Mouse (Mus musculus) kidney, postnatal 0 days (tissue): ENCODE results near the gene Eipr1. TPM values are rescaled to one million over a fixed set of nuclear protein-coding genes. Genes with fewer than 3 reads are reported as not detected.

Source experiments
- ATAC-seq: fragments of 200-750 bp; cut with Nextera tagmentation; replicated peaks from 2 replicates; pipeline ENCODE4 v1.8.0; 2017; ENCODE audit warnings: low read depth, moderate number of reproducible peaks, moderate TSS enrichment, moderate library complexity; ENCODE audit not compliant: low FRiP score
- DNase-seq: peaks from one replicate; pipeline ENCODE4 v3.0.0-alpha.2; 2016; ENCODE audit warnings: low spot score
- H3K27ac ChIP-seq: fragments of 300-500 bp; sonication (generic); 2 replicates; pipeline ENCODE4 v1.5.1; 2014; ENCODE audit warnings: mild to moderate bottlenecking
- H3K27me3 ChIP-seq: fragments of 300-500 bp; sonication (generic); 2 replicates; pipeline ENCODE4 v1.6.1; 2014; ENCODE audit warnings: low read length, mixed read lengths; ENCODE audit not compliant: insufficient read depth
- H3K36me3 ChIP-seq: fragments of 300-500 bp; sonication (generic); 2 replicates; pipeline ENCODE4 v1.6.1; 2014; ENCODE audit warnings: low read length, mixed read lengths; ENCODE audit not compliant: insufficient read depth
- H3K4me1 ChIP-seq: fragments of 300-500 bp; sonication (generic); replicated peaks from 2 replicates; pipeline ENCODE4 v1.6.1; 2014; ENCODE audit warnings: antibody characterized with exemption, low read length, mixed read lengths; ENCODE audit not compliant: insufficient read depth
- H3K4me2 ChIP-seq: fragments of 300-500 bp; sonication (generic); 2 replicates; pipeline ENCODE4 v1.6.1; 2014; ENCODE audit warnings: mild to moderate bottlenecking, low read length, moderate library complexity, mixed read lengths
- H3K4me3 ChIP-seq: fragments of 300-500 bp; sonication (generic); replicated peaks from 2 replicates; pipeline ENCODE4 v1.5.1; 2014; ENCODE audit warnings: low read depth, low read length
- H3K9ac ChIP-seq: fragments of 300-500 bp; sonication (generic); 2 replicates; pipeline ENCODE4 v1.6.1; 2014; ENCODE audit warnings: low read depth, low read length
- H3K9me3 ChIP-seq: fragments of 300-500 bp; sonication (generic); replicated peaks from 2 replicates; pipeline ENCODE4 v1.6.1; 2016; ENCODE audit warnings: low read length, inconsistent platforms, mixed read lengths
- CTCF ChIP-seq: IDR thresholded peaks from 2 replicates; pipeline ENCODE4 v1.5.1; 2016; ENCODE audit warnings: antibody characterized with exemption, low read depth, mild to moderate bottlenecking, moderate library complexity
- WGBS: fragments of 180-500 bp; shearing (Covaris S2); extraction: QIAGEN DNeasy Blood & Tissue Kit; methylation state at CpG from one replicate; pipeline ENCODE4 v1.1.7; 2014; 5-methylcytosine and 5-hydroxymethylcytosine counted together
- polyA plus RNA-seq: library from polyadenylated mRNA; unstranded; fragments of >200 nt; fragmentation: Nextera tagmentation; extraction: Ambion mirVana; gene quantifications from 2 replicates; pipeline ENCODE4 v1.2.1, GENCODE M21; 2015

Eipr1 gene
- polyA plus RNA-seq = 34.8 and 35.3 TPM in 2 replicates

DNA sequence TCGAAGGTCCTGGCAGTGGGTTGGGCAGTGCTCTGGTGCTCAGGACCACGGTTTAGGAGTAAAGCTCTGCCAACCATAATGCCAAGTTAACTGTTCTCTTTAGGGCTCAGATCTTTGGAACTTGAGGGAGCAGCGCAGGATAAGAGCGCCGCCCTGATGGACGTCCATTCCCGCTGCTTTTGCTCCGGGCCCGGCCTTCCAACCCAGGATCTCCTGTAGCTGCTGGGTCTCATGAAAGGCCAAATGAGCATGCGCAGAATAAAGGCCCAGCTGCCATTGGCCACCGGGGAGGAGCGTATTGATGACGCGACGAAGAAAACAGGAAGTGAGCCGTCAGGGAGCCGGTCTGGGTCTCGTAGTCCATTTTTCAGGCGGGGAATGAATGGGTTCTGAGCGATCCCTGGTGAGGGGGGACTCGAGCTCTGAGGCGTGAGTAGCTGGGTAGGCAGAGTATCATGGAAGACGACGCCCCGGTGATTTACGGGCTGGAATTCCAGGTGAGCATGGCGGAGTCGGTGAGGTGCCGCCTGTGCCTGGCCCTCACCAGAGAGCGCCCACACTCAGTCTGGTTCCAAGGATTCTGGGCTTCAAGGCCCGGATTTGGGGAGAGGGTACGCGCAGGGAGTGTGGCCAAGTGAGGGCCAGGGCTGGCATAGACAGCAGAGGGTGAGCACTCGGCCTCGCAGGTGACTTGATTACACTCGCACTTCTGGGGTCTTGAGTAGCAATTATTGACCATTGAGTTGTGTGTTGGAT, at the start of gene Eipr1:
Eipr1 (plus strand) TSS at position 296 of the 756 bp plus-strand sequence.
- WGBS = 4% methylated on average over 36 of the region's 36 CpGs
- TF ChIP-seq CTCF = peak; percentile 30
- H3K4me3 ChIP-seq = peak within 1 kb of the TSS; percentile 88
- peak within 1 kb of the TSS; percentile 71 for H3K9ac ChIP-seq
- peaks cover 8% of the 10 kb centered on the region for H3K4me1 ChIP-seq
- peak; percentile 98 for DNase-seq
- ATAC-seq = peak; percentile 87
- peak within 1 kb of the TSS; percentile 99 for H3K4me2 ChIP-seq
- no peaks in the 10 kb centered on the region for H3K9me3 ChIP-seq
- H3K36me3 ChIP-seq = 0 out of 2 replicates have a peak, but pooled peaks cover 6% of the 10 kb centered on the region
- H3K27me3 ChIP-seq = no peaks in the 10 kb centered on the region
- H3K27ac ChIP-seq = peak within 1 kb of the TSS; percentile 77

DNA sequence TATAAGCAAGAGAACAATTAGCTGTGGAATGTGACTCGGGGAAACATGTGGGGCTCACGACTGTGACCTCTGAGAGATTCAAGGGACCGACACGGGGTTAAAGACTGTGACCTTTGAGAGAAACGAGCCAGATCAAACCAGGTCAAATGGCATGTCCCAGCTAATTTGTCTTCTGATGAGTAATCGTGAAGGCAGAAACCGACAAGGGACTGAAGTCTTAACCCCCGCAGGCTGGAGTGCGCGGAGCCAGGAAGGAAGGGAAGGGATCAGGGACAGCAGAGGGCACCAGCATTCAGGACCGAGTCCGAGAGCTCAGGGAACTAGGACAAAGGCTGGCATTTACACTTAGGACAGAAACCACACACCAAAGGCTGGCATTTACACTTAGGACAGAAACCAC, 47.2 kb upstream of the Eipr1 start:
- Histone ChIP-seq H3K9ac (no peak overlapping the region), H3K4me1 (peaks cover 11% of the 10 kb centered on the region; the same call in 1 of the 2 replicates), H3K27ac (no peak overlapping the region), H3K9me3 (no peaks in the 10 kb centered on the region), H3K27me3 (no peaks in the 10 kb centered on the region), H3K4me2 (no peak overlapping the region), H3K36me3 (no peaks in the 10 kb centered on the region), H3K4me3 (no peak overlapping the region)
- TF ChIP-seq CTCF = peak; percentile 50
- 10% methylated on average over 12 of the region's 12 CpGs for WGBS
- ATAC-seq (0 out of 2 replicates have a peak, but pooled peaks have one; percentile 15), DNase-seq (peak; percentile 64)

DNA sequence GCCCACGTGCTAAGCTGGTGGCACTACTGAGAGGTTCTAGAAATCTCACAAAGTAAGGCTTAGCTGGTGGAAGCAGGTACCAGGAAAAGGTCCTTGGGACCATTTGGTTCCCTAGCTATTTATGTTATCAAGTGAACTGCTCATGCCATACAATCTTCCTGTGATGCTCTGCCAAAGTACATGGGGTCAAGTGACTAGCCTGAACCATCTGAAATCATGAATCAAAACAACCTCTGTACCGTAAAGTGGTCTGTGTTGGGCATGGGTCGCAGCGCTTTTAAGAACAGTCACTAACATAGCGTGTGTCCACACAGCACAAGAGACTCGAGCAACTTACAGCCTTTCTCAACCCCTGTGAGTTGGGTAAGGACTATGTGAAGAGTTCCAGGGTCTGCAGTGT, 46.4 kb upstream of the Eipr1 start:
- H3K27ac ChIP-seq = no peak overlapping the region
- H3K4me1 ChIP-seq = peaks cover 11% of the 10 kb centered on the region; the same call in 1 of the 2 replicates
- H3K27me3 ChIP-seq = no peaks in the 10 kb centered on the region
- DNase-seq (no peak), ATAC-seq (no peak)
- TF ChIP-seq CTCF = no peak
- H3K9ac ChIP-seq = no peak overlapping the region
- WGBS = 83% methylated on average over 6 of the region's 6 CpGs
- no peaks in the 10 kb centered on the region for H3K9me3 ChIP-seq
- H3K4me2 ChIP-seq = no peak overlapping the region
- H3K36me3 ChIP-seq = peaks cover 6% of the 10 kb centered on the region; the same call in 1 of the 2 replicates
- H3K4me3 ChIP-seq = no peak overlapping the region

DNA sequence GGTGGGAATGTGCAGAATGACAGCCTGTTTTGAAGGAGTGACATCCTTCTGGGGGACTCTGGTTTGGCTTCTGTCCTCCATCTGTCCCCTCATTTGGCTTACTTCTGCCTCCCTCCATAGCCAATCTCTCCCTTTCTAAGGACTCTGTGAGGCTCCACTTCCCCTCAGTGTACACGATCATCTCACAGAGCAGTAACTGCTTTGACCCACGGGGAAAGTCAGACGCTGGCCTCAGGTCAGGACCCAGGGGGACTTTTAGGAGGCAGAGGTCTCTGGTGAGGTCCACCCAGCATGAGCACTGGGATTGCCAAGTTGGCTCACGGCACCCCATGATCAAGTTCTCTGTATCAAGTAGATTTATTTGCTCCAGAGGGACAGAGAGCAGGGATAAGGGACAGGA, 43.4 kb upstream of the Eipr1 start:
- H3K4me2 ChIP-seq = no peak overlapping the region
- no peaks in the 10 kb centered on the region for H3K9me3 ChIP-seq
- peaks cover 11% of the 10 kb centered on the region; the same call in 1 of the 2 replicates for H3K4me1 ChIP-seq
- no peak for TF ChIP-seq CTCF
- ATAC-seq = no peak
- H3K4me3 ChIP-seq = no peak overlapping the region
- no peak overlapping the region for H3K27ac ChIP-seq
- H3K27me3 ChIP-seq = no peaks in the 10 kb centered on the region
- H3K9ac ChIP-seq = no peak overlapping the region
- peaks cover 23% of the 10 kb centered on the region; the same call in 1 of the 2 replicates for H3K36me3 ChIP-seq
- DNase-seq = no peak
- WGBS = 72% methylated on average over 4 of the region's 4 CpGs

DNA sequence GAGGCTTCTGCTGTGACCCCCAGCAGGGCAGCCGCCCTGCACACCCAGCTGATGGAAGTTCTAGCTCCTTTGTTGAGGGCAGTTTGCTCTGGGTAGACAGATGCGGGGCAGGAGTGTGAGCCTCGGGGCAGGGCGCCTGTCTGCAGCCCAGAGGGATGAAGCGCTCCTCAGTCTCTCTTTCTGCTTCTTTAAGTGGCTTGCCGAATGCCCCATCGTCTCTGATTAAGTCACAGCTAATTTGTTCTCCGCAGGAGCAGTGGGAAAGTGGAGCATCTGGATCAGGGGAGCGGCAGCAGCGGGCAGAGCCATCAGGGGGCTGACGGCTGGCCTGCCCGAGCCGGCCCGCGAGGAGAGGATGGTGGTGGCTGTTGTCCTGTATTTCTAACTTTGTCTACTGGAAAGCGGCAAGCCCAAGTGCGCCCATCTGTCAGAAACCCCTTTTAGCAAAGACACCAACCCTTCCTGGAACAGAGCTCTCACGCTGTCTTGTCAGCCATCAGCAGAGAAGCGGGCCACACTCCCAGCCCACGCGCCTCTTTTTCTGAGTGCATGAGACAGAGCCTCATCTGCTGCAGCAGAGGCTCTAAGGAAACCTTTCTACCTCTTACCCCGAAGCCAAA, 40.9 kb upstream of the Eipr1 start:
- TF ChIP-seq CTCF = no peak
- no peaks in the 10 kb centered on the region for H3K27me3 ChIP-seq
- H3K4me3 ChIP-seq = no peak overlapping the region
- no peak overlapping the region for H3K9ac ChIP-seq
- H3K4me1 ChIP-seq = no peaks in the 10 kb centered on the region
- ATAC-seq = no peak
- no peak overlapping the region for H3K4me2 ChIP-seq
- WGBS = 89% methylated on average over 22 of the region's 22 CpGs
- H3K9me3 ChIP-seq = no peaks in the 10 kb centered on the region
- no peak for DNase-seq
- no peak overlapping the region for H3K27ac ChIP-seq
- H3K36me3 ChIP-seq = peaks cover 23% of the 10 kb centered on the region; the same call in 1 of the 2 replicates

DNA sequence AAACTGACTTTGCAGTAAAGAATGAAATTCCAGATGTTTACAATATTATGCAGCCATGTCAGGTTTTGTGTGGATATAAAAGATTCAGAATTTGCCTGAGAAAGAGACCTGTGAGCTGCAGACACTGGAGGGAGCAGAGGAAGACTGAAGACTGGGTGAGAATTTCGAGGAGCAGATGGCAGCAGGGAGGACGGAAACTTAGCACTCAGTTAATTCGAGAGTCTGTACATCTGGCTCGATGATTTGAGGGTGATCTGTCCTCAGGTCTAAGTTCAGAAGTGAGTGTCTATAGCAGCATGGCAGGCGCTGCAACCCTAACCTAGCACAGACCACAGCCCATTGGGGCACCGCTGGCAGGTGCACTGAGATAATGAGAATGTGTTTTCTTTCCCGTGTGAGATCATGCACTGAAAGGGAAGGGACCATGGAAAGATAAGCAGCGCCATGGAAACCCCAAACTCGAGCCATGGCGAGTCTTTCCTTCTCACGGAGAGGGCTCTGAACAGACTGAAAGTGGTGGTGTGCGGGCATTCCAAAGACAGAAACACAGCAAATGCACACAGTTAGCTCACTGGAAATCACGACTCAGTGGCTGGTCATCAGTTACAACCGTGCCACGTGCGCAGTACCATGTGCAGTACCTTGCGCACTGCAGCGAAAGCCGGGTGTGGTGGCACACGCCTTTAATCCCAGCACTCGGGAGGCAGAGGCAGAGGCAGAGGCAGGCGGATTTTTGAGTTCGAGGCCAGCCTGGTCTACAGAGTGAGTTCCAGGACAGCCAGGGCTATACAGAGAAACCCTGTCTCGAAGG, 36.6 kb upstream of the Eipr1 start:
- Histone ChIP-seq H3K4me1 (no peaks in the 10 kb centered on the region), H3K4me3 (no peak overlapping the region), H3K9ac (no peak overlapping the region), H3K27me3 (no peaks in the 10 kb centered on the region), H3K9me3 (no peaks in the 10 kb centered on the region), H3K27ac (no peak overlapping the region), H3K36me3 (peaks cover 23% of the 10 kb centered on the region), H3K4me2 (no peak overlapping the region)
- WGBS = 82% methylated on average over 24 of the region's 24 CpGs
- ATAC-seq (no peak), DNase-seq (no peak)
- TF ChIP-seq CTCF = no peak
